Mouse (Mus musculus) brain, adult 10 weeks (tissue): ENCODE results near the gene Moxd1. TPM values are rescaled to one million over a fixed set of nuclear protein-coding genes. Genes with fewer than 3 reads are reported as not detected.

ENCODE experiments used
- polyA plus RNA-seq: library from polyadenylated mRNA; stranded (reverse); fragments of 350-450 nt; fragmentation: Illumina TruSeq; extraction: RNeasy Lipid Tissue Mini Kit (QIAGEN cat#74804); gene quantifications from one replicate; pipeline ENCODE4 v1.2.3, GENCODE M21; 2015; ENCODE audit warnings: low read depth, low replicate concordance

The Moxd1 gene
- polyA plus RNA-seq: 5.5 TPM

GRCm38 (mm10) chr10:24223449-24224143 is at the start of gene Moxd1:
Gene Moxd1, plus strand, starts transcription at chr10:24223517.

Other genes starting within 250 kb of the Moxd1 start
- not detected for gene Taar6, start 237.9 kb upstream of the Moxd1 start, polyA plus RNA-seq
- gene Taar7a, start 230.0 kb upstream of the Moxd1 start, polyA plus RNA-seq: not detected
- gene Taar7b, start 223.6 kb upstream of the Moxd1 start, polyA plus RNA-seq: not detected
- gene Taar7d, start 196.3 kb upstream of the Moxd1 start, polyA plus RNA-seq: not detected
- gene Taar7e, start 185.9 kb upstream of the Moxd1 start, polyA plus RNA-seq: not detected
- not detected for gene Taar7f, start 174.0 kb upstream of the Moxd1 start, polyA plus RNA-seq
- gene Taar8a, start 147.0 kb upstream of the Moxd1 start, polyA plus RNA-seq: not detected
- gene Taar8b, start 131.2 kb upstream of the Moxd1 start, polyA plus RNA-seq: not detected
- gene Taar8c, start 121.6 kb upstream of the Moxd1 start, polyA plus RNA-seq: not detected
- gene Taar9, start 114.0 kb upstream of the Moxd1 start, polyA plus RNA-seq: not detected
- 163 TPM for gene Stx7, start 74.2 kb upstream of the Moxd1 start, polyA plus RNA-seq